Mouse (Mus musculus): ENCODE results near the gene Slc13a1. TPM values are rescaled to one million over a fixed set of nuclear protein-coding genes. Genes with fewer than 3 reads are reported as not detected.

Slc13a1 gene
- total RNA-seq (2023), result 0.29 and 0.47 TPM in 2 replicates

GRCm38 (mm10) chr6:24167734-24168327, at the start of gene Slc13a1:
TSS of gene Slc13a1 (minus strand) at chr6:24168092.

Other genes starting within 250 kb of the Slc13a1 start
- gene Tas2r118, start 198.0 kb downstream of the Slc13a1 start, total RNA-seq (2023), result not detected in 2 replicates

Data from neutrophil, adult 65 days (primary cell).